Mouse (Mus musculus) cerebellum, adult (tissue): ENCODE data around the gene Ajuba.

ENCODE experiments used
- ATAC-seq: cut with Nextera tagmentation; 2 replicates; pipeline ENCODE4 v1.9.2; 2017; ENCODE audit warnings: mild to moderate bottlenecking, moderate library complexity, mixed read lengths; ENCODE audit not compliant: insufficient number of reproducible peaks, low FRiP score, low TSS enrichment

Gene Ajuba

DNA sequence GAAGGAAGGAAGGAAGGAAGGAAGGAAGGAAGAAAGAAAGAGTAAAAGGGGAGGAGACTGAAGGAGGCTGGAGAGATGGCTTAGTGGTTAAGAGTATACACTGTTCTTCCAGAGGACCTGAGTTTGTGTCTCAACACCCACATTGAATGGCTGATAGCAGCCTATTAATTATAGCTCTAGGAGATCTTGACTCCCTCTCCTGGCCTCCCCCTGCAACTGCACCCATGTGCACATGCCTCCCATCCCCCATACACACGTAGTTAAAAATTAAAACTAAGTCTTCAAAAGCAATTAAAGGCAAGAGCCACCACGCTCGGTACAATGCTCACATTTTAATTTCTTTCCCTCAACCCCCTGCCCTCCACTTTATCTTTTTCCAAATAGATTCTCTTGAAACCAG is 16.7 kb upstream of the Ajuba start:
- ATAC-seq, result no peak

DNA sequence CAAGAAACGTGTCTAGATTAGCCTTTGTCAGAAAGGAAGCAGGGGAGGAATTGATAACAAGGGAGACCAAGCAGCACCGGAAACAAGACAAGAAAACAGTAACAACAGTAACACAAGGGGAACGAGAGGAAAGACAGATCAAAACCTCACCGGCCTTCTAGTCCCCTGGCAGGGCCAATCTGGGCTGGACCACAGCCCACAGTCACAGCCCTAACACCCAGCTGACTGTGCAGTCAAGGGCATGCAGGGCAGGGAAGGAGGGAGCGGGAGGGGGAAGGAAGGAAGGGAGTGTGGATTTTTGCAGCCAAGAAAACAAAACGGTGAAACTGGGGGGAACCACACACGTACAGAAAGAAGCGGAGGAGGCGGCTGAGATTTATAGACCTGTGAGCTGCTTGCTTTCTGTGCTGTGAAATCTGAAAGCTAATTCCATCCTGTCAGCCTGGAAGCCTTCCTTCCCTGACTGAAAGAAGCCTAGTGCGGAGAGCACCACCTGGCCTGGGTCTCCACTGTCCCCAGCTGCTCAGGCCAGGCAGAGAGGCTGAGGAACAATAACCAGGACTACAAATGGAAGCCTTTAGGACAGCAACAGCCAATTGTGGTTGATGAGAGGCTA is 15.1 kb upstream of the Ajuba start:
- ATAC-seq, result no peak

DNA sequence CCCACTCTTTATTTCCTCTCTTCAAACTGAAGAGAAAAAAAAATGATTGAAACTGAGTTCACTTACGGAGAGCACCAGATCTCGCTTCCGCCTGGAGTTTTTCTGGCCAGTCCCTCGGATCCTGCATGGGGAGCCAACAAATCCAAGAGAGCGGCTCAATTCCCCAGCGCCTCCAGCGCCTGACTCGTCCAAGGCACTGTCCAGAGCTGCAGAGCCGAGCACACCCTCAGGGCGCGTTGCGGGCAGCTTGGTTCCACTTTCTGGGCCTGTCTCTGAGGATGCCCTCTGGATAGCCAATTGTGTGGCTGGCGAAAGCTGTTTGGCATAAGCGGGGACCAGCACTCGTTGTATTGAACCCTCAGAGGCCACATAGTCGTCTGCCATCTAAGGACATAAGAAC is 13.7 kb upstream of the Ajuba start:
- no peak for ATAC-seq

DNA sequence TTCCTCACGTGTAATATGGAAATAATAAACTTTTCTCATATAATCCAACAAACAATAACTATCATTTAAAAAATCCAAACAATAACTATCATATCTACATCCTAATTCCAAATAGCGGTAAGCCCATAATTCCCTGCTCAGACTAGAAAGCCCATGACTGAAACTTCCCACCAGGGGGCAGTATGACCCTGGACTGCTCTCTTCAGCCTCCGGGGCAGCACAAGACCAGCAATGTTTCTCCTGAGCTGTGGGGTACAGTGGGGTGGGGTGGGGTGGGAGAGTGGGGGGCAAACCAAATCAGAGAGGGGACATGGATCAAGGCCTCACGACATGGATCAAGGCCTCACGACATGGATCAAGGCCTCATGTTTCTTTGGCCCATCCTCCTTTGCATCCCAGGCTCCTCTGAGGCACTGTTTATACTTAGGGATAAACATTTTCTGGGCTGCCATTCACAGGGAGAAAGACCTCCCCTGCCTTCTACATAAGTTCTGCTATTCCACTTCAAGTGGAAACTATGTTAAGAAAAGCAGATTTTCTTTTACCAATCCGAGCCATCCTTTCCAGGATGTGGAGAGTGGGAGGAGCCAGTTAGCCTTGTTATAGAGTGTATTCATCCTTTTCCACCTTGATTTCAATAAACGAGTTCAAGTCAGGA is 6.5 kb upstream of the Ajuba start:
- ATAC-seq, result no peak

DNA sequence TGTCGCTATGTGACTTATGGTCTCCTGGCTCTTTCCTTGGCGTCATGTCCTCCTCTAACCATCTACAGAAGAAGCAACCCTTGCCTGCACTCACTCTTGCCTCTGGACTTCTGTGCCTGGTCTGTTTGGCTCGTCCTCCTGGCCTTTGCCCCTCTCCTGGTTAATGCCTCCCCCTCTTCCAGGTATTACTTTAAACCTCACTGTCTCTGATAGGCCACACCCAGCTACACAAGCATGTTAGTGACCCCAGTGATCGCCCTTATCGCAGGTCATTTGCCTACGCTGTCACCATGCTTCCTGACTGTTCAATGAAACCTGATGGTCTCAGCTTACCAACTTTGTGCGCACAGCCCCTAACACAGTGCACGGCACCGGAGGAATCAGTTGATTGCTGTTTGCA is 5.2 kb upstream of the Ajuba start:
- no peak for ATAC-seq

DNA sequence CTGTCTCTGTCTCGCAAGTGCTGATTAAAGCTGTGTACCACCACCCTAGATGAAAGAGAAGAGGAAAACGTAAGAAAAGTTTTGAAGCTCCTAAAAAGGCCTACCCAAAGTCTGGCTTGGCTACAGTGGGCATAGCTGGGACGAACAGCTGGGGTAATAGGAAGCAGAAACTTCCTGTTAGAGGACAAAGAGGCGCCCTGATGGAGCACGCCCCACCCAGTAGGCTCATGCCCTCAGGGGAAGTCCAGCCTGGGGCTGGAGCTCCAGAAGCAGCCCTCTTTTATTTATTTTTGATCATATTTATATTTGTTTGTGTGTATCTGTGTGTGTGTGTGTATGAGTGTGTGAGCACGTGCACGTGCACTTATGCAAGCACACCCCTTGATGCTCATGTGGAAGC is 2.3 kb upstream of the Ajuba start:
- ATAC-seq, result no peak

DNA sequence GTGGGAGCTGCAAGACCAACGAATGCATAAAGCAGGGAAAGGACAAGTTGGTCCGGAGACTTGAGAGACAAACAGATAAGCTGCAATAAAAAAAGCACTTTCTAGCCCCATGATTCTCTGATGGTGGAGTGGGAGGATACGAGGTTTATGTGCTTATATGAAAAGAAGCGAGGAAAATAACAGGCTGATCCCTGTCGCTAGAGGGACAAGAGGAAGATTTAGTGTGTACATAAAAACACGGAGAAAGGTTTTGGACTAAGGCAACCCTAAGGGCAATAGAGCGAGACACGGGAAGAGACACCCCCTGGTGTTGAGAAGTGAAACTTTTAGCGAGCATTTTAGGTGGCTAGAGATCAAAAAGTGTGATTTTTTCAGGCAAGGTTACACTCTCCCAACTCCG is 705 bp upstream of the Ajuba start:
- no peak for ATAC-seq

DNA sequence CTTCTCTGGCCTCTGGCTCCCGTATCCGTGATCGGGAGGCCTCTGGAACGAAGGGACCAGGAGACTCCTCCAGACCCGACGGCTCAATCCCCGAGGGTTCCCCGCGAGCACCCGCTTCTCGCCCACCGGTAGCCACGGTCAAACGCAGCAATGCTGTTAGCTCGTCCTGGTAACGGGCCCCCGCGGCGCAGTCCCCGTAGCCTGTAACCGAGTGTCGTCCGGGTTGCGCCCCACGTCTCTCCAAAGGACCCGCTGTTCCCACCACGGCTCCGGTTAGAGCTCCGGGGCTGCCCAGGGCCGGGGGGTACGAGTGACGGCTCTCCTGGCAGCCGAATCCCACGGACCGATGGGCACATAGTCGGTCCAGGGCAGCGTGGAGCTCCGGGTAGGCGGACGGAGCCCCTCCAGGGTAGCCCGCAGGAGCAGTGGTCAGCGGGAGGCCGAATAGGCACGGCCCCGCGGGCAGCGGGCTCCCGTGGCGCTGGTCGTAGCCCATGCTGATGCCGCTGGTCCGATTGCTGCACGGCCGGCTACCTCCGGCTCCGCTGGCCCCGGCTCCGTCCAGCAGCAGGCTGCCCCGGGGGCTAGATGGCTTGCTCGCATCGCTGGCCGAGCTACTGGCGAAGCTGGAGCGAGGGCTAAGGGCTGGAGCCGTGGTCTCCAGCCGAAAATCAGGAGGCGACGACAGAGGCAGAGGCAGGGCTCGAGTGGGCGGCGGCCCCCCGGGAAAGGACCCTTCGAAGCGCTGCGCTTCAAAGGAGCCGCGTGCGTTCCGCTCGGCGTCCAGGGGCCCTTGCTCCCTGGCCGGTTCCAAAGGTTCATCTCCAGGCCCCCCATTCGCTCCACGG is 893 bp downstream of the Ajuba start:
- ATAC-seq, result no peak

DNA sequence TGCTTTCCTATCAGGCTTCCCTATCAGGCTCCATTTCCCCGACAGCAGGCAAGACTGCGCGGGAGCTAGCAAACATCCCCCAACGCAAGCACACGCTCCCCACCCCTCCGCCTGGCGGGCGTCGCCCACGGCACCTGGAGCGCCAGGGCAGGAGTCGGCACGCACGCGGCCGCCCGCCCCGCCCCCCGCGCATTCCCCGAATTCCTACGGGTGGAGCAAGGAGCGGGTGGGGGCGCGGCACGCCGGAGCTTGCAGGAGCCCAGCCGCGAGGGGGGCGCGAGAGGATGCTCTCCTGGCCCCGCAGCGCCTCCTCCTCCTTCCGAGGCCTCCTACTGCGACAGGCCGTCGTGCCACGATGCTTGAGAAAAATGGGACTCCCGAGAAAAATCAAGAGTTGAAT is 1.7 kb downstream of the Ajuba start:
- no peak for ATAC-seq

DNA sequence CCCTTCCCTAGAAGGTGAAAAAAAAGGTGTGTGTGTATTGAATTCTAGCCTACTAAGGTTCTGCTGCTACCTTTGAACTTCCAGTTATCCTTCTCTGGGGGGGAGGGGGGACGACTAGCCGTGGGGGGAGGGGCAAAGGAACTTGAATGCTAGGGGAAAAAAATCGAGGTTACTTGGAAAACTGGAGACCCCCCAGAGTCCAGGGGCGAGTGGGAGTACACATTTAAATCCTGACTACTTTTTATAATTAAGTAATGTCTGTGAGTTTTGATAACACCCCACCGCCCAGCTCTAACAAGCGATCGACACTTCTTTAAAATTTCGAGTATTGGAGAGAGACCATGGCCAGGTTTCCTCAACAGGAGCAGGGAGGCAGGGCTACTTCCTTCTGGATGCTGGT is 2.3 kb downstream of the Ajuba start:
- no peak for ATAC-seq

DNA sequence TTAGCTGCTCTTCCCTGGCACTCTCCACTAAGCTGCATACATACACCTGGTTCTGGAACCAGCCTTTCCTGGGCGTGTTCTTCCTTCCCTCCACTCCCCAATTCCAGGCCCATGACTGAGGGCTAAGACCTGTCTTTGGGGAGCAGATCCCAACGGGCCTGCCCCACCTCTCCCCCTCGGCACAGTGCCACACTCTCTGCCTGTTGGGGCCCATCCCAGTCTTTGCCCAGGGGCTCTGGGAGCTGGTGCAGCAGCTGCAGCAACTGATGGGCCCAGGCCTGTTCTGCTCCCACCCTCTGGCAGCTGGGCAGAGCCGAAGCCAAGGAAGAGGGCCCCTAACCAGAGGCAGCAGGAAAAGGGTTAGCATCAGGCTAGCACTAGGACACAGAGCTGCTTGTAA is 3.1 kb downstream of the Ajuba start:
- ATAC-seq, result no peak

DNA sequence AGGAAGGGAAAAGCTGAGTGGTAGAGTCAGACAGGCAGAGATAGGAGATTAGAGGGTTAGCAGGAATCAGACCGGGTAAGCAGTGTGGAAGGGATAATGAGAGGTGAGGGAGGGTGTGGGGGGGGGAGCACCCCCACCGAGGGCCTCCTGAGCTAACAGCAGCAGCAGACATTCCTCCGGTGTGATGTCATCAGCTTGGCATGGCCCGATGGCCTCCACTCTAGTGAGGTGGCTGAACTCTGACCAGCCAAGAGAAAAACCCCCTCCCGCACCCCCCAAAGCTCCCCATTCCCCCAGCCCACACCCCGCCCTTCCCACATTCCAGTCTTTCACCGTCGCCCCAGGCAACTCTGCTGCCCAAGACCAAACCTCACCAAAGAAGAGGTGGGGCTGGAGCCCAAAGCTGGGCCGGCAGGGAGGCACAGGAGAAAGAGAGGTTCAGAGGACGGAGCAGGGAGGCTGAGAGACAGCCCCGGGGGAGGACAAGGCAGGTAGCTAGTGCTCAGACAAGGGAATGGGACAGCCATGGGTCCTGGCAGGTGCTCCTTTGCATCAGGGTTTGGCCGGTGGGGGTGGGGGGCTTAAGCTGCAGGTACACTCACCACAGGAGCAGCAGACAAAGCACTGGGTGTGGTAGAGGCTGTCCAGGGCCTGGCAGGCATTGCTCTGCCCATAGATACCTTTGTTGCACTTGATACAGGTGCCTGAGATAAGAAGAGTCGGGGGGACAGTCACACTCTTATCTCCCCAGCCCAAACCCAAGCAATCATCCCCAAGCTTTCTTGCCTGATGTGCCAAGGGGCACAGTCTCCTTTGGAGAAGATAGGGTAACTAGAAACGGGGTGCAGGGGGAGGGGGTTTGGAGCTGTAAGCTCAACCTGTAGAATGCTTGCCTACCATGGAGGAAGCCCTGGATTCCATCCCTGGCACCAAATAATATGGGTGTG is 4.3 kb downstream of the Ajuba start:
- ATAC-seq, result no peak

DNA sequence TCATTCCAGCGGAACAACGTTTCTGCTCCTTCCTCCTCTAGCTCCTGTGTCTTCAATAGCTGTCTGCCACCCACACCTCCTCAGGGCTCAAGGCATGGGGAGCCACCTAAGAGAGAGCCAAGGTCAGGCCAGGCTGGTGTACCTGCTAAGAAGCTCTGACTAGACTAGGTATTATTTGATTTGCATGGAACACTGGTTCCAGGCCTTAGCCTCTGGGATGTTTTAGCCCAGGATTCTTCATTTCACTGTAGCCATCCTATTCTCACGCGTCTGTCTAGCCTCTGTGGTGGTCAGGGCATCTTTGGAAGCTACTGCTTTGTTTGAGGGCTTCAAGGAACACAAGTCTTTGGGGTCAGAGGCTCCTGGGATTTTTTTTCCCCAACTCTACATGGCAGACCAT is 5.2 kb downstream of the Ajuba start:
- no peak for ATAC-seq

DNA sequence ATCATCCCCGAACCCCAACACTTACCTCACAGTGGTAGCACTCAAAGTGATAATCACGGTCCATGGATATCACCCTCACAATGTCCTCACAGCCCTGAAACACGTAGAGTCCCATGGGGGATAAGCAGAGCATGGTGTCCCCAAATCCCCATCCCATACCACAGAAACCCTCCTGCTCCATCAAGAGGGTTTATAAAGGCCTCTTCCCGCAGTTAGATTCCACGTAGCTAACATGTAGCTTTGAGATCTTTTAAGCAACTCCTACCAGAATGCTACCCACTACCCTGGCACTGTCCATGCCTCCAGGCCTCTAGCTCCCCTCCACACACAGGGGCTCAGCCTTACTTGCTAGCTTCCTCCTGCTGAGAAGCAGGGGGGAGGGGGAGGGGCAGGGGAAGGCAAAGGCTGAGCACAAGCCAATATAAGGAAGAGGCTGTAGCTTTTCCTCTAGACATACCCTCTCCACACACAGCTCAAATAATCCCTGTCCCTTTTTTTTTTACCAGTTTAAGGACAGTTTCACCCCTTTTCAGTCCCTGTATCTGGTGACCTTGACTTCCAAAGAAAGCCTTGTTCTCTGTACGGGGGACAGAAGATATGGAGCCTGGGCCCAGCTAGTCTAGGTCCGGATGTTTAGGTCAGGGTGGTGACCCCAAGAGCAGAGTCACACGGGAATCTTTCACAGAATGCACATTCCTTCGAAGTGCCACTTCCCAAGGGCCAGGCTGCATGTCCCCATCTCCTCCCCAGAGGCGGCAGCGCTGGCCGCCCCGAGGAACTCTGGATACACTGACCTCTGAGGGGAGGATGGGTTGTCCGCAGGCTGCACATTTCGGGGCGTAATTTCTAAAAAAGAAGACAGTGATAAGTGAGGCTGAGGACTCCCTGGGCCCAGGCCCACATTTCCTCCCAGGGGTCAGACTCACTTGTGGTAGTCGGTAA is 7.6 kb downstream of the Ajuba start:
- ATAC-seq, result no peak

DNA sequence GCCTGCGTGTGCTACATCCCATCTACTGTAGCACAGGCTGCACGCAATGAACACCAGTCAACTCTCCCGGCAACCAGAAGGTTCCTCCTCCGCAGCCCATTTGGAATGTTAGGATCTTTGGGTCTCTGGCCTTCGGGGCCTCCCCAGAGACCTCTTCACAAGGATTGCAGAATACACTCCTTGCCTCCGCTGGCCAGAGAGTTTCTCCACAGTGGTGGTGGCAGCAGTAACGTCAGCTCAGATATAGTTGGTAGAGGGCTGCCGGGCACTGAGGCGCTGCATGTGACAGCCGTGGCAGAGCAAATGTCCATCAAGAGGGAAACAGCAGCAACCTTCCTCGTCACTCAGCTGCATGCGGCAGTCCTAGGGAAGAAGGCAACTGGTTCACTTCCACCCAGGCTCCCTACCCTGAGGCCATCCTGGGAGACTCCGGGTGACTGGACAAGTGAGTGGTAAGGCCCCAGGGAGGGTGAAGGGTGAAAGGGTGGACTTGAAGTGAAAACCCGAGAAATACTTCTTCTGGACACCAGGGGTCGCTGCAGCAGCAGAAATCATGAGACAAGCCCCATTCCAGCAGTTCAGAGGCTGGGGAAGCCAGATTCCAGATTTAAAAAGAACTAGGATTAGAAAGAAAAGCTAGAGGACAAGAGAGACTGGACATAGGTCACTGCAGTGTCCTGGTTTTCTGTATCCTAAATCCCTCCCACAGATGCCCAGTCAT is 8.5 kb downstream of the Ajuba start:
- 0 out of 2 replicates have a peak, but pooled peaks have one; percentile 26 for ATAC-seq

DNA sequence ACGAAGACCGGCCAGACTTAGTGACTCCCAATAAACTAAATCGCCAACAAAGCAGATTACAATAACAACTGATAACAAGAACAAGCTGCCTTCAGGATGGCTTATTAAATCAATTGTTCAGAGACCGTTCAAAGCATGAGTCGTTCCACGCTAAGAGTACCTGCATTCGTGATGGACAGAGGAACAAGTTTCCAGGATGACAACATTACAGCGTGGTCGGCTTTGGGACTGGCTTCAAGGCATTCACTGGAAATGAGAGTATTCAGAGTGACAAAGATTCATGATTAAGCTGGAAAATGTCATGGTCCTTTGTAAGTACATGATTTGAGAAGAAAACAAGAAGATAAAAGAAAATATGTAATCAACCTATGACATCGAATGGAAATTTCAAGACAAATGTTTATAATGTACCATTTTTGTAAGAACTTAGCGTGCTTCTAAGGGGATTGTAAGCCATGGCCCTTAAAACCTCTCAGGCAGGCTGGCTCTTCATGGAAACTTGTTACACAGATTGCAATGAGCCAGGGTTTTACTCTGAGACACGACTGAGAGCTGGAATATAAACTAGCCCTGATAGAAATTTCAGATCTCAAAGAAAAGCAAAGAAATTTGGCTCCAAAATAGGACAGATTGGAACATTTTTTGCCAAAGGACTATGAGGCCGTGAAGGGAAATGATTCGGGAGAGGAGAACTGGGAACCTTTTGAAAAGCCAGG is 16.7 kb downstream of the Ajuba start:
- ATAC-seq, result no peak

DNA sequence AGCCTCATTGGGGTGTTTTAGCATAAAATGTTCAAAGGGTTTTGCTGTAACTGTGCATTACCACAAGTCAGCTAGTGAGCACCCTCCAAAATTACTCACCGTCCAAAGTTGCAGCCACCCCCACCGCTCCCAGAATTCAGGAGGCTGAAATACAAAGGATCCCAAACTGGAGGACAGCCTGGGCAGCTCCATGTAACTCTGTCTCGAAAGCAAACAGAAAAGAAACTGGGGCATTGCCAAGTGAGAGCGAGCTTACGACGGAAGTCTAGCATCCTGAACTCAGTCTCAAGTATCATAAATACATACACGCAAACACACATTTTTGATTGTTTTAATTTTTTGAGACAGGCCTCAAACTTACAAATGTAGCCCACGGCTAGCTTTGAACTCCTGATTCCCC is 20.0 kb downstream of the Ajuba start:
- no peak for ATAC-seq
